Mouse (Mus musculus) forebrain, postnatal 0 days (tissue): ENCODE measurements at regions not wholly inside any gene's neighbourhood (a gene's known extent, or its start where the extent isn't known, plus 50 kb on each side); places are given as distances from the start of the nearest gene placed in this dataset.

Source experiments
- ATAC-seq: fragments of 200-750 bp; cut with Nextera tagmentation; 2 replicates; pipeline ENCODE4 v1.8.0; 2017; ENCODE audit warnings: mild to moderate bottlenecking, moderate library complexity
- DNase-seq: peaks from one replicate; pipeline ENCODE4 v3.0.0-alpha.2; 2015
- H3K27ac ChIP-seq: fragments of 300-500 bp; sonication (generic); 2 replicates; pipeline ENCODE4 v1.5.1; 2014; ENCODE audit warnings: low read depth, mild to moderate bottlenecking, antibody characterized with exemption, low read length, moderate library complexity, mixed read lengths
- H3K27me3 ChIP-seq: fragments of 300-500 bp; sonication (generic); 2 replicates; pipeline ENCODE4 v1.6.1; 2014; ENCODE audit warnings: mild to moderate bottlenecking, low read length, mixed read lengths; ENCODE audit not compliant: insufficient read depth
- H3K36me3 ChIP-seq: fragments of 300-500 bp; sonication (generic); 2 replicates; pipeline ENCODE4 v1.6.1; 2014; ENCODE audit warnings: mild to moderate bottlenecking, moderate library complexity; ENCODE audit not compliant: insufficient read depth
- H3K4me1 ChIP-seq: fragments of 300-500 bp; sonication (generic); 2 replicates; pipeline ENCODE4 v1.6.1; 2014; ENCODE audit warnings: antibody characterized with exemption; ENCODE audit not compliant: insufficient read depth
- H3K4me2 ChIP-seq: fragments of 300-500 bp; sonication (generic); 2 replicates; pipeline ENCODE4 v1.6.1; 2014; ENCODE audit warnings: low read depth, mild to moderate bottlenecking, moderate library complexity
- H3K4me3 ChIP-seq: fragments of 300-500 bp; sonication (generic); 2 replicates; pipeline ENCODE4 v1.5.1; 2014; ENCODE audit warnings: low read depth, low read length, mixed read lengths
- H3K9ac ChIP-seq: fragments of 300-500 bp; sonication (generic); 2 replicates; pipeline ENCODE4 v1.6.1; 2014; ENCODE audit warnings: mild to moderate bottlenecking
- H3K9me3 ChIP-seq: fragments of 300-500 bp; sonication (generic); 2 replicates; pipeline ENCODE4 v1.6.1; 2016; ENCODE audit warnings: low read length
- CTCF ChIP-seq: sonication (generic); IDR thresholded peaks from 2 replicates; pipeline ENCODE4 v1.5.1; 2016; ENCODE audit warnings: antibody characterized with exemption, control low read depth, low read depth

DNA sequence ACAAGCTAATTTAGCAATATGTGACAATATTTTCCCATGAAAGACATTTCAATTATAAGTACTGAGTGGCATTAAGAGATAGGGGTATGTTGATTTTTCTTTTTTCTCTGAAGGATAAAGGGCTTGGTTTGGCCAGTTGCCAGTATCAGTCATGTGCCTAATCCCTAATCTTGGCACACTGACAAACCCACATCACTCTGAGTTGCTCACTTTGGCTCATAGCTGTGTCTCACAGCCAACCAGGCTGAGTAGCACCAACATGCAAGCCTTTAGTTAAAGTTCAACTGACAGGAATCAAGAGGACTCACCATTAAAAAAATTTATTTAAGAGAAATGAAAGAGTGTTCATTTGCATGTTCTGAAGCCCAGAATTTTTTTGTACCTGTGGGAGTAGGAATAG is 1861.1 kb upstream of the Cntnap5a start:
- H3K4me1 ChIP-seq, result no peaks in the 10 kb centered on the region
- TF ChIP-seq CTCF, result no peak
- ATAC-seq, result no peak
- DNase-seq, result peak; percentile 18
- no peaks in the 10 kb centered on the region for H3K36me3 ChIP-seq
- no peaks in the 10 kb centered on the region for H3K9me3 ChIP-seq
- no peak overlapping the region for H3K9ac ChIP-seq
- no peaks in the 10 kb centered on the region for H3K27me3 ChIP-seq
- no peak overlapping the region for H3K4me2 ChIP-seq
- no peak overlapping the region for H3K4me3 ChIP-seq
- H3K27ac ChIP-seq, result no peak overlapping the region

- no peak overlapping the region for H3K4me2 ChIP-seq
- H3K27ac ChIP-seq, result no peak overlapping the region
- H3K9ac ChIP-seq, result no peak overlapping the region
- no peaks in the 10 kb centered on the region for H3K27me3 ChIP-seq
- DNase-seq (no peak), ATAC-seq (no peak)
- no peak overlapping the region for H3K4me3 ChIP-seq
- TF ChIP-seq CTCF, result no peak
- H3K9me3 ChIP-seq, result no peaks in the 10 kb centered on the region
- no peaks in the 10 kb centered on the region for H3K36me3 ChIP-seq
- no peaks in the 10 kb centered on the region for H3K4me1 ChIP-seq
Observed at GRCm38 (mm10) chr1:113852481-113852880, 1832.1 kb upstream of the Cntnap5a start.
